In genomic region chr3:87274372-87274771, GRCm38 (mm10) we compare ENCODE assay signal across 20 mouse cellular contexts. TPM values are rescaled to one million over a fixed set of nuclear protein-coding genes. Genes with fewer than 3 reads are reported as not detected.
DNase-seq lines count a peak whose midpoint lies in the region; ATAC-seq and TF ChIP-seq lines count a peak whose summit lies in the region.
"Had no signal": no experiment of that assay in that cellular context is flagged by ENCODE, and none has a peak within 500 bp of the region (broad histone marks: within the 10 kb centered on the region; RNA-seq: fewer than 3 reads in every experiment).

No protein-coding gene starts in this region.

- DNase-seq in heart, adult 8-10 months (ENCODE audit: low spot score): peak; percentile 28
- DNase-seq in heart, postnatal 25 days (ENCODE audit: low spot score): no peak
- peak; percentile 39 for DNase-seq in CD4-positive helper T cell, adult 2 months (ENCODE audit: low read depth, low spot score)
- DNase-seq in natural killer cell, adult 2 months (ENCODE audit: low spot score in 2 of 2): peak; percentile 19 to 49
- no peak for DNase-seq in thymus, adult 2 months
- no peak for DNase-seq in embryo, embryonic 10 days (ENCODE audit: low spot score)
- no peak for DNase-seq in cerebellum, postnatal 36 days
- DNase-seq: adrenal gland, adult 8-10 months; cerebellum, adult 8-10 months; embryo, embryonic 11 days; kidney, adult 2 months; kidney, postnatal 4 days; left cerebral cortex, postnatal 4 days; right cerebral cortex, adult 18-20 months had no signal

- H3K27me3 ChIP-seq in thymus, adult 2 months (ENCODE audit: control insufficient read depth, insufficient read depth, low read length): no peaks in the 10 kb centered on the region
- H3K27me3 ChIP-seq: forebrain, embryonic 12.5 days; heart, embryonic 15.5 days; neural tube, embryonic 15.5 days had no signal

- no peaks in the 10 kb centered on the region for H3K4me1 ChIP-seq in thymus, adult 2 months (replicated peaks; ENCODE audit: control insufficient read depth, insufficient read depth, low read length)
- H3K4me1 ChIP-seq: forebrain, embryonic 12.5 days; heart, embryonic 15.5 days; neural tube, embryonic 15.5 days had no signal

- intact Hi-C loops in heart, postnatal 25 days (cut with DNase I): no loop called here

- TF ChIP-seq CTCF in thymus, adult 2 months (IDR thresholded peaks at IDR 0.05; ENCODE audit: borderline replicate concordance, control insufficient read depth, extremely low read depth, insufficient read depth, low read length, poor library complexity): no peak

- TF ChIP-seq POLR2A in thymus, adult 2 months (IDR thresholded peaks at IDR 0.05; ENCODE audit: control insufficient read depth, extremely low read depth, insufficient read depth, low read length, poor library complexity): no peak

- H3K36me3 ChIP-seq in thymus, adult 2 months (ENCODE audit: control insufficient read depth, insufficient read depth, low read length): no peaks in the 10 kb centered on the region
- H3K36me3 ChIP-seq: forebrain, embryonic 12.5 days; heart, embryonic 15.5 days; neural tube, embryonic 15.5 days had no signal

- H3K4me3 ChIP-seq in thymus, adult 2 months (ENCODE audit: control insufficient read depth, insufficient read depth, low read length): no peak overlapping the region
- H3K4me3 ChIP-seq: forebrain, embryonic 12.5 days; heart, embryonic 15.5 days; neural tube, embryonic 15.5 days had no signal

- peak; percentile 95 for ATAC-seq in granulocyte monocyte progenitor cell, adult 5-6 weeks (replicated peaks; ENCODE audit: poor library complexity, severe bottlenecking)
- ATAC-seq: hindbrain, postnatal 0 days had no signal

- H3K27ac ChIP-seq in thymus, adult 2 months (ENCODE audit: control insufficient read depth, insufficient read depth, low read length): no peak overlapping the region
- H3K27ac ChIP-seq: forebrain, embryonic 12.5 days; heart, embryonic 15.5 days; hindbrain, postnatal 0 days; neural tube, embryonic 15.5 days had no signal

- WGBS in thymus, adult 2 months: 4% methylated on average over 2 of the region's 2 CpGs

RNA-seq across cellular contexts. Expression of gene Fcrls, which starts 10.8 kb away (rescaled TPM):
- total RNA-seq in heart, adult 8-10 months (2022): 1 to 10 TPM; 4.7 to 6.1 (median 5.4) TPM
- total RNA-seq in heart, postnatal 25 days (2021): 10 to 100 TPM in 1 of 2 experiments, 1 to 10 TPM in 1; 10.0 to 11.6 TPM
- not detected in 2 replicates for total RNA-seq in granulocyte monocyte progenitor cell, adult 5-6 weeks (2014; fragmentation: Nextera tagmentation)
- total RNA-seq in granulocyte monocyte progenitor cell, adult 5-6 weeks (2017): 1.8 TPM in 1 of 2 replicates, not detected in the other
- 0.91 and 1.6 TPM in 2 replicates for polyA plus RNA-seq in thymus, adult 2 months (2012; rRNA removed)
- total RNA-seq: ES-E14 had no signal

Comparison
In these comparisons a context has a peak if more than half of its experiments do, and no peak if none do; other contexts are left out.
1. DNase-seq: peak in heart, adult 8-10 months (single experiment), CD4-positive helper T cell, adult 2 months (single experiment) and natural killer cell, adult 2 months (2 of 2); none in heart, postnatal 25 days (single experiment), thymus, adult 2 months (single experiment), embryo, embryonic 10 days (single experiment) and cerebellum, postnatal 36 days (0 of 2).